8 mouse cellular contexts compared by ENCODE assay signal in genomic region chr11:115276780-115277603, GRCm38 (mm10). TPM values are rescaled to one million over a fixed set of nuclear protein-coding genes. Genes with fewer than 3 reads are reported as not detected.
A peak's percentile ranks its signal among the peaks of the same experiment; 100 is the strongest.
DNase-seq lines count a peak whose midpoint lies in the region; ATAC-seq and TF ChIP-seq lines count a peak whose summit lies in the region.

TSS of gene Fdxr (minus strand) at chr11:115277050.

- H3K27ac ChIP-seq in bone marrow macrophage, adult 2 months (ENCODE audit: insufficient read depth, low read depth, low read length), result peak within 1 kb of the TSS; percentile 78
- peak within 1 kb of the TSS; percentile 68 for H3K27ac ChIP-seq in embryonic fibroblast, embryonic 13.5 days (ENCODE audit: insufficient read depth, low read length)
- peak within 1 kb of the TSS; percentile 83 for H3K27ac ChIP-seq in kidney, embryonic 14.5 days (ENCODE audit: low read depth, low read length)
- peak within 1 kb of the TSS; percentile 89 for H3K27ac ChIP-seq in limb, embryonic 15.5 days

- peak; percentile 96 for ATAC-seq in kidney, embryonic 14.5 days (ENCODE audit: low FRiP score, low TSS enrichment)
- peak; percentile 96 for ATAC-seq in limb, embryonic 15.5 days (ENCODE audit: insufficient number of reproducible peaks, low FRiP score, low TSS enrichment, low read depth)

- H3K9ac ChIP-seq in kidney, embryonic 14.5 days (ENCODE audit: low read depth, low read length), result peak within 1 kb of the TSS; percentile 72
- peak within 1 kb of the TSS; percentile 84 for H3K9ac ChIP-seq in limb, embryonic 15.5 days

- peak; percentile 100 for DNase-seq in A20 (ENCODE audit: low read depth, low spot score)
- DNase-seq in heart, adult 9 months (ENCODE audit: low spot score in 2 of 2), result peak; percentile 99 to 100
- peak; percentile 98 to 99 for DNase-seq in monocyte, adult 2 months (ENCODE audit: low read depth in 1 of 2, low spot score in 2 of 2)
- DNase-seq in spleen, postnatal 36 days (ENCODE audit: low spot score in 2 of 2), result peak; percentile 99 to 100

- WGBS in kidney, embryonic 14.5 days, result under 1% methylated on average over 42 of the region's 42 CpGs
- under 1% methylated on average over 42 of the region's 42 CpGs for WGBS in limb, embryonic 15.5 days

- H3K4me2 ChIP-seq in kidney, embryonic 14.5 days (replicated peaks; ENCODE audit: low read depth, low read length), result peak within 1 kb of the TSS; percentile 84
- H3K4me2 ChIP-seq in limb, embryonic 15.5 days, result peak within 1 kb of the TSS; percentile 90

- H3K9me3 ChIP-seq in kidney, embryonic 14.5 days (ENCODE audit: control insufficient read depth, low read length), result no peaks in the 10 kb centered on the region
- no peaks in the 10 kb centered on the region for H3K9me3 ChIP-seq in limb, embryonic 15.5 days

- H3K36me3 ChIP-seq in kidney, embryonic 14.5 days (ENCODE audit: control insufficient read depth, insufficient read depth, low read length), result no peaks in the 10 kb centered on the region; the same call in 1 of the 2 replicates
- no peaks in the 10 kb centered on the region for H3K36me3 ChIP-seq in limb, embryonic 15.5 days

- peak within 1 kb of the TSS; percentile 80 for H3K4me3 ChIP-seq in bone marrow macrophage, adult 2 months (ENCODE audit: insufficient read depth, low read length)
- peak within 1 kb of the TSS; percentile 96 for H3K4me3 ChIP-seq in embryonic fibroblast, embryonic 13.5 days (ENCODE audit: insufficient read depth, low read length)
- H3K4me3 ChIP-seq in kidney, embryonic 14.5 days (ENCODE audit: low read length), result peak within 1 kb of the TSS; percentile 63
- peak within 1 kb of the TSS; percentile 72 for H3K4me3 ChIP-seq in limb, embryonic 15.5 days

- TF ChIP-seq POLR2A in bone marrow macrophage, adult 2 months (IDR thresholded peaks at IDR 0.05; ENCODE audit: borderline replicate concordance, low read depth, low read length), result no peak; the same call in 1 of the 2 replicates
- TF ChIP-seq POLR2A in embryonic fibroblast, embryonic 13.5 days (IDR thresholded peaks at IDR 0.05; ENCODE audit: low read depth, low read length), result peak; percentile 100

- H3K4me1 ChIP-seq in bone marrow macrophage, adult 2 months (ENCODE audit: control insufficient read depth, insufficient read depth, low read length), result peaks cover 24% of the 10 kb centered on the region
- H3K4me1 ChIP-seq in embryonic fibroblast, embryonic 13.5 days (ENCODE audit: control insufficient read depth, insufficient read depth, low read length), result no peaks in the 10 kb centered on the region
- 0 out of 2 replicates have a peak, but pooled peaks cover 6% of the 10 kb centered on the region for H3K4me1 ChIP-seq in kidney, embryonic 14.5 days (ENCODE audit: control insufficient read depth, insufficient read depth, low read length)
- peaks cover 16% of the 10 kb centered on the region for H3K4me1 ChIP-seq in limb, embryonic 15.5 days

- no peak for TF ChIP-seq CTCF in bone marrow macrophage, adult 2 months (IDR thresholded peaks at IDR 0.05; ENCODE audit: low read depth, low read length)
- TF ChIP-seq CTCF in embryonic fibroblast, embryonic 13.5 days (IDR thresholded peaks at IDR 0.05; ENCODE audit: borderline replicate concordance, insufficient read depth, low read length), result no peak

- H3K27me3 ChIP-seq in kidney, embryonic 14.5 days (ENCODE audit: control insufficient read depth, insufficient read depth, low read length), result no peaks in the 10 kb centered on the region
- no peaks in the 10 kb centered on the region for H3K27me3 ChIP-seq in limb, embryonic 15.5 days

RNA-seq across cellular contexts. Expression of gene Fdxr, which starts in this region (rescaled TPM):
- 7.8 and 9.6 TPM in 2 replicates for polyA plus RNA-seq in bone marrow macrophage, adult 2 months (2012; ENCODE audit: insufficient read depth, insufficient read length, missing spikeins)
- 4.1 and 6.4 TPM in 2 replicates for polyA plus RNA-seq in embryonic fibroblast, embryonic 13.5 days (2011; ENCODE audit: insufficient read length, low read depth, missing spikeins)
- 9.2 and 13.1 TPM in 2 replicates for polyA plus RNA-seq in kidney, embryonic 14.5 days (2014; fragmentation: Nextera tagmentation; extraction: Ambion mirVana)
- polyA plus RNA-seq in limb, embryonic 15.5 days (2015; fragmentation: Nextera tagmentation; extraction: Ambion mirVana), result 15.2 and 16.6 TPM in 2 replicates

Comparison
In these comparisons a context has a peak if more than half of its experiments do, and no peak if none do; other contexts are left out.
1. Peak in every context shown above with its lines: DNase-seq, ATAC-seq, H3K4me3 ChIP-seq and H3K27ac ChIP-seq.